Mouse (Mus musculus) G1E (cell line): ENCODE results near the gene Timmdc1. TPM values are rescaled to one million over a fixed set of nuclear protein-coding genes. Genes with fewer than 3 reads are reported as not detected.

ENCODE experiments used
- ATAC-seq: 2 replicates; pipeline ENCODE4 v1.8.0; 2016; ENCODE audit warnings: mild to moderate bottlenecking; ENCODE audit not compliant: insufficient number of reproducible peaks, poor library complexity, low FRiP score, severe bottlenecking; ENCODE audit errors: extremely low read depth
- DNase-seq: peaks from one replicate; pipeline ENCODE4 v3.0.0; 2012; ENCODE audit warnings: low spot score
- H3K27me3 ChIP-seq: 2 replicates; pipeline ENCODE4 v1.6.1; 2012; ENCODE audit warnings: mild to moderate bottlenecking, low read length, inconsistent platforms; ENCODE audit not compliant: insufficient read depth
- H3K36me3 ChIP-seq: replicated peaks from 2 replicates; pipeline ENCODE3; 2012; ENCODE audit warnings: mild to moderate bottlenecking, inconsistent platforms
- H3K4me1 ChIP-seq: 2 replicates; pipeline ENCODE4 v1.6.1; 2012; ENCODE audit warnings: low read depth, low read length, inconsistent platforms, mixed read lengths; ENCODE audit not compliant: insufficient read depth
- H3K4me3 ChIP-seq: 2 replicates; pipeline ENCODE4 v1.5.1; 2012; ENCODE audit warnings: low read depth, mild to moderate bottlenecking, inconsistent platforms, low read length, moderate library complexity, mixed read lengths
- H3K9me3 ChIP-seq: replicated peaks from 2 replicates; pipeline ENCODE4 v1.6.1; 2012; ENCODE audit warnings: inconsistent platforms
- CTCF ChIP-seq: IDR thresholded peaks from 2 replicates; pipeline ENCODE4 v1.5.1; 2012; ENCODE audit warnings: low read depth, low read length, inconsistent platforms, mixed read lengths
- GATA1 ChIP-seq: IDR thresholded peaks from 2 replicates; pipeline ENCODE4 v1.6.1; 2012; ENCODE audit warnings: borderline replicate concordance, low read length, inconsistent platforms, mixed read lengths
- GATA2 ChIP-seq: IDR thresholded peaks from 2 replicates; pipeline ENCODE4 v1.6.1; 2012; ENCODE audit warnings: low read depth, low read length, inconsistent platforms, borderline replicate concordance
- POLR2AphosphoS5 ChIP-seq: IDR thresholded peaks from 2 replicates; pipeline ENCODE4 v1.6.1; 2012; ENCODE audit warnings: low read depth, low read length, inconsistent platforms; ENCODE audit not compliant: insufficient replicate concordance
- TAL1 ChIP-seq: conservative IDR thresholded peaks from 2 replicates; pipeline ENCODE4 v1.6.1; 2012; ENCODE audit warnings: low read depth, low read length, inconsistent platforms, mixed read lengths
- polyA plus RNA-seq: library from polyadenylated mRNA; stranded (reverse); fragments of >175 nt; gene quantifications from 2 replicates; pipeline ENCODE4 v1.2.3, GENCODE M21; 2012
- total RNA-seq, 2 experiments: library from RNA; stranded (forward) in 1 of 2; stranded (reverse) in 1 of 2; fragments of 200-1000 nt in 1 of 2; fragments of >200 nt in 1 of 2; fragmentation: Nextera tagmentation in 1 of 2; gene quantifications; 2 replicates each; pipeline ENCODE4 v1.2.3; 2014 to 2017

Gene Timmdc1
- total and polyA plus RNA-seq, 3 experiments = 25.9 to 38.7 (median 27.0) TPM

GRCm38 (mm10) chr16:38467091-38467916 is 55.2 kb downstream of the Timmdc1 start:
- TF ChIP-seq POLR2AphosphoS5 = no peak
- TF ChIP-seq TAL1 = no peak
- no peak for TF ChIP-seq CTCF
- no peak for TF ChIP-seq GATA2
- no peak for TF ChIP-seq GATA1
- Histone ChIP-seq H3K4me1 (peaks cover 77% of the 10 kb centered on the region), H3K4me3 (no peak overlapping the region; the same call in 1 of the 2 replicates), H3K27me3 (0 out of 2 replicates have a peak, but pooled peaks cover 2% of the 10 kb centered on the region), H3K36me3 (peaks cover 10% of the 10 kb centered on the region), H3K9me3 (no peaks in the 10 kb centered on the region)
- DNase-seq (no peak), ATAC-seq (no peak)

- H3K27me3 ChIP-seq = 0 out of 2 replicates have a peak, but pooled peaks cover 2% of the 10 kb centered on the region
- H3K36me3 ChIP-seq = peaks cover 10% of the 10 kb centered on the region
- DNase-seq (no peak), ATAC-seq (no peak)
- no peak overlapping the region for H3K4me3 ChIP-seq
- H3K9me3 ChIP-seq = no peaks in the 10 kb centered on the region
- peaks cover 73% of the 10 kb centered on the region for H3K4me1 ChIP-seq
- TF ChIP-seq POLR2AphosphoS5 (no peak), GATA2 (no peak), TAL1 (no peak), CTCF (no peak), GATA1 (no peak)
These were observed 56.4 kb downstream of the Timmdc1 start for GRCm38 (mm10) chr16:38466089-38466488.

GRCm38 (mm10) chr16:38463305-38463704 is 59.2 kb downstream of the Timmdc1 start:
- peaks cover 60% of the 10 kb centered on the region for H3K4me1 ChIP-seq
- H3K36me3 ChIP-seq = peaks cover 4% of the 10 kb centered on the region
- DNase-seq (no peak), ATAC-seq (no peak)
- no peaks in the 10 kb centered on the region for H3K9me3 ChIP-seq
- H3K27me3 ChIP-seq = 0 out of 2 replicates have a peak, but pooled peaks cover 2% of the 10 kb centered on the region
- TF ChIP-seq GATA2 (no peak), GATA1 (no peak), CTCF (no peak), TAL1 (no peak), POLR2AphosphoS5 (no peak)
- H3K4me3 ChIP-seq = no peak overlapping the region

DNA sequence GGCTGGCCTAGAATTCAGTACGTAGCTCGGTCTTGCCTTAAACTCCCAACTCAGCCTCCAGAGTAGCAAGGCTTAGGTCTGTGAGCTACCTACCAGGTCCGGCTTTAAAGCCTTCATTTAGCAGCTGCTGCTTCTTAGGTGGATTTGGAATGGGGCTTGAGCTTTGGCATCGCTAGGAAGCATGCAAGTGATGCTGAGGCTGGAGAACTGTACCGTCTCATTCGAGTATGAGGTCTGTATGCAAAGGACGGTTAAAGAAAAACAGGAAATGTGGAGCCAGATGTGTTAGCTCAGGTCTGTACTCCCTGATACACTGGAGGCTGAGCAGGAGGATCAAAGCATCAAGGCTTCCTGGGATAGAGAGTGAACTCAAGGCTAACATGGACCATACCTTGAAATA is 60.3 kb downstream of the Timmdc1 start:
- peaks cover 60% of the 10 kb centered on the region for H3K4me1 ChIP-seq
- TF ChIP-seq POLR2AphosphoS5 (no peak), GATA1 (no peak), CTCF (no peak), TAL1 (no peak), GATA2 (no peak)
- no peak for DNase-seq

GRCm38 (mm10) chr16:38461749-38462148 is 60.7 kb downstream of the Timmdc1 start:
- H3K4me1 ChIP-seq = peaks cover 60% of the 10 kb centered on the region
- no peak overlapping the region for H3K4me3 ChIP-seq
- no peak for ATAC-seq
- H3K27me3 ChIP-seq = 0 out of 2 replicates have a peak, but pooled peaks cover 2% of the 10 kb centered on the region
- H3K9me3 ChIP-seq = no peaks in the 10 kb centered on the region
- DNase-seq = no peak
- H3K36me3 ChIP-seq = peaks cover 4% of the 10 kb centered on the region
- TF ChIP-seq GATA1 (no peak), POLR2AphosphoS5 (no peak), TAL1 (no peak), CTCF (no peak), GATA2 (no peak)

More for the DNA sequence above, 60.3 kb downstream of the Timmdc1 start:
- peaks cover 4% of the 10 kb centered on the region for H3K36me3 ChIP-seq
- 0 out of 2 replicates have a peak, but pooled peaks cover 2% of the 10 kb centered on the region for H3K27me3 ChIP-seq
- H3K4me3 ChIP-seq = no peak overlapping the region
- H3K9me3 ChIP-seq = no peaks in the 10 kb centered on the region
- ATAC-seq = no peak

DNA sequence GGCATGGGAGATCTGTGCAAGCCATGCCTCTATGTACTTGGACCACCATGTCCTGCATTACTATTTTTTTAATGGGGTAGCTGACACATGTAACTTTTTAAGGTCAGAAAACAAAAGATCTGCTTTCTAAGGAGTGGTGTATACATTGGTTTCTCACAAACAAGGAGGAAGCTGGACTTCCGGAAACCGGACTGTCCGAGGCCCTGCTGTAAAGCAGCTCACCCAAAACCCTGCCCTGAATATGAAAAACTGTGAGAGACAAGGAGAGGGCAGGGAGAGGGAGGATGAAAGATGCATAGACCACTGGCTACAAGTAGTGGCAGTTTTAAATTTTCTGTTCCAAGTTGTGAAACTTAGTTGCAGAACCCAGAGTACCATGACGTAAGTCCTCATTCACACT is 62.5 kb downstream of the Timmdc1 start:
- TF ChIP-seq POLR2AphosphoS5 (no peak), GATA2 (no peak), CTCF (no peak), GATA1 (no peak), TAL1 (no peak)
- H3K9me3 ChIP-seq = no peaks in the 10 kb centered on the region
- peak overlapping the region; percentile 31; the same call in 1 of the 2 replicates for H3K4me3 ChIP-seq
- ATAC-seq (no peak), DNase-seq (no peak)
- H3K27me3 ChIP-seq = 0 out of 2 replicates have a peak, but pooled peaks cover 2% of the 10 kb centered on the region
- H3K36me3 ChIP-seq = no peaks in the 10 kb centered on the region
- peaks cover 64% of the 10 kb centered on the region for H3K4me1 ChIP-seq
